In the genomic region with DNA sequence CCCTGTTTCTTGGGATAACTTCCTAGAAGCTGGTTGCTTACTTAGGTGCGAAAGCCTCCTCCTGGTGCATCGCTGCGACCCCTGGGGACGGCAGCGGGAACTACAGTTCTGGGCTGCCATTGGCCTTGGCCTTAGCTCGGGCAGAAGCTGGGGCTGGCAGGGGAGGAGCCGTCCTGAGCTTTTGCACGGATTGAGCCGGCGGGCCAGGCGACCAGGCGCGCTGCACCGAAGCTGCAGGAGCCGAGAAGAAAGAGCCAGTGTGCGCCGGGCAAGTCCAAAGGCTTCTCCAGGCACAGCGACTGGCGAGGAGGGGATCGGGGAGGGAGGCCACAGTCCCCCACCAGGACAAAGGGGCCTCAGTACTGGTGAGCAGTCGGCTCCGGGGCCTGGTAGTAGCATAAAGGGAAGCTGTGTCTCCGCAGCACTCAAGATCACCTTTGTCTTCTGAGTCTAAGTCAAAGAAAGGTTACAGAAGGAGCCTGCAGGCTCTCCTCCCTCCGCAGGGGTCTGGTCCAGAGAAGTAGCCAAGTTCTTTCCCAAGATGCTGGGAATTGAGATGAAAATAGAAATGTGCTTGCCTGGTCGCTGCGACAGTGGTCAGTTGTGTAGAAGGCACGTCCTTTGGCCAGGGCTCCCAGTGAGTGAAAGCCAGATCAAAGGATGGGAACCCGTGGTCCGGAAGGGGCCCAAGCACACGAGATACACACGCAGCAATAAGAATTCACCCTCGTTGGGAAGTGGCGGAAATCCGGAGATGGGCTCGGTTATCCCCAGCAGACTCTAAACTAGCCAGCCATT, we compare ENCODE assay signal across 8 mouse cellular contexts. TPM values are rescaled to one million over a fixed set of nuclear protein-coding genes. Genes with fewer than 3 reads are reported as not detected.
A peak's percentile ranks its signal among the peaks of the same experiment; 100 is the strongest.
DNase-seq lines count a peak whose midpoint lies in the region; ATAC-seq lines count a peak whose summit lies in the region.

No protein-coding gene starts in this region.

- no peaks in the 10 kb centered on the region for H3K27me3 ChIP-seq in hindbrain, embryonic 14.5 days (ENCODE audit: control insufficient read depth, insufficient read depth, low read length)

- no peaks in the 10 kb centered on the region for H3K36me3 ChIP-seq in hindbrain, embryonic 14.5 days (replicated peaks; ENCODE audit: control insufficient read depth, insufficient read depth)

- H3K9me3 ChIP-seq in hindbrain, embryonic 14.5 days (ENCODE audit: control insufficient read depth, low read length), result no peaks in the 10 kb centered on the region

- H3K9ac ChIP-seq in hindbrain, embryonic 14.5 days, result peak overlapping the region; percentile 75

- ATAC-seq in hindbrain, embryonic 14.5 days (ENCODE audit: low FRiP score), result peak; percentile 95

- H3K4me3 ChIP-seq in hindbrain, embryonic 14.5 days (replicated peaks; ENCODE audit: low read length), result peak overlapping the region; percentile 39

- 7% methylated on average over 35 of the region's 35 CpGs for WGBS in hindbrain, embryonic 14.5 days

- DNase-seq in T-cell, adult 2 months (ENCODE audit: low spot score), result peak; percentile 77
- DNase-seq in cerebellum, postnatal 25 days, result peak; percentile 98 to 99
- DNase-seq in frontal cortex, postnatal 25 days (ENCODE audit: low spot score in 2 of 2), result peak; percentile 92 to 93
- DNase-seq in hindbrain, embryonic 14.5 days (ENCODE audit: low spot score), result peak; percentile 99
- peak; percentile 94 to 98 for DNase-seq in layer of hippocampus, postnatal 25 days (ENCODE audit: extremely low spot score in 1 of 2, low spot score in 1 of 2)
- DNase-seq in lung, postnatal 14 days, result peak; percentile 96
- DNase-seq in retina, adult 2 months (ENCODE audit: low read depth, low spot score), result peak; percentile 80
- peak; percentile 90 for DNase-seq in thymus, postnatal 25 days

- peak overlapping the region; percentile 75 for H3K4me2 ChIP-seq in hindbrain, embryonic 14.5 days (replicated peaks)

- peak overlapping the region; percentile 90 for H3K27ac ChIP-seq in hindbrain, embryonic 14.5 days

- H3K4me1 ChIP-seq in hindbrain, embryonic 14.5 days (replicated peaks; ENCODE audit: control insufficient read depth, insufficient read depth, low read length), result 0 out of 2 replicates have a peak, but pooled peaks cover 8% of the 10 kb centered on the region

RNA-seq across cellular contexts. Expression of a gene that starts 8.0 kb away (rescaled TPM):
- polyA plus RNA-seq in hindbrain, embryonic 14.5 days (2014; fragmentation: Nextera tagmentation; extraction: Ambion mirVana), result 3.3 and 3.8 TPM in 2 replicates
- total RNA-seq in layer of hippocampus, postnatal 25 days (2021), result 1 to 10 TPM; 4.3 to 4.5 TPM

RNA-seq across cellular contexts. Expression of a gene that starts 50.7 kb away (rescaled TPM):
- 36.5 and 37.2 TPM in 2 replicates for polyA plus RNA-seq in hindbrain, embryonic 14.5 days (2014; fragmentation: Nextera tagmentation; extraction: Ambion mirVana)
- 100 to 1,000 TPM; 107 to 116 TPM for total RNA-seq in layer of hippocampus, postnatal 25 days (2021)

RNA-seq across cellular contexts. Expression of a gene that starts 59.1 kb away (rescaled TPM):
- polyA plus RNA-seq in hindbrain, embryonic 14.5 days (2014; fragmentation: Nextera tagmentation; extraction: Ambion mirVana), result 552 and 600 TPM in 2 replicates
- 100 to 1,000 TPM; 268 to 295 TPM for total RNA-seq in layer of hippocampus, postnatal 25 days (2021)

Comparison
In these comparisons a context has a peak if more than half of its experiments do, and no peak if none do; other contexts are left out.
1. Peak in every context shown above with its lines: DNase-seq, ATAC-seq, H3K4me3 ChIP-seq and H3K27ac ChIP-seq.